Mouse (Mus musculus) monocyte, adult 2 months (primary cell): ENCODE data around the gene Pramef20.
"Not testable (repeated sequence)": the region's sequence is repeated elsewhere in the genome, so short reads cannot be mapped to it uniquely, and the experiment has no call there.

ENCODE experiments used
- DNase-seq, 2 experiments: peaks; one replicate each; pipeline ENCODE4 v3.0.0; 2022; ENCODE audit warnings: low spot score in 2 of 2, low read depth in 1 of 2

Pramef20 gene

DNA sequence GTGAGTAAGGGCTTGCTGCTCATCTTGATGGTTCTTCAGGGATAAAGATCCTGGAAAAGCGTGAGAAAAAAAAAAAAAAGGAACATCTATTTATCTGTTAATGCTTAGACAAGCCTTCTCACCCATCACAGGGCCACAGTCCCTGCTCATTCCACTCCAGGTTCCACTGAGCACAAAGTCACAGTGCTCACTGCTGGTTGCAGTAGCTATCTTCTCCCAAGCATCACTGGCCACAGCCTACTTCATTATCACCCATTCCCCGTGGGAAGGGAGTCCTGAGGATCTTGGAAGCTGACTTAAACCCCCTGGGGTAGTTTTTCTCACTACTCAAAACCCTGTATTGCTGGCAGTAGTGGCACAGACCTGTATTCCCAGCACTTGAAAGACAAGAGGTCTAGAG is at the start of gene Pramef20:
TSS of gene Pramef20 (minus strand) at position 23 of the 400 bp plus-strand sequence.
- no peak for DNase-seq

DNA sequence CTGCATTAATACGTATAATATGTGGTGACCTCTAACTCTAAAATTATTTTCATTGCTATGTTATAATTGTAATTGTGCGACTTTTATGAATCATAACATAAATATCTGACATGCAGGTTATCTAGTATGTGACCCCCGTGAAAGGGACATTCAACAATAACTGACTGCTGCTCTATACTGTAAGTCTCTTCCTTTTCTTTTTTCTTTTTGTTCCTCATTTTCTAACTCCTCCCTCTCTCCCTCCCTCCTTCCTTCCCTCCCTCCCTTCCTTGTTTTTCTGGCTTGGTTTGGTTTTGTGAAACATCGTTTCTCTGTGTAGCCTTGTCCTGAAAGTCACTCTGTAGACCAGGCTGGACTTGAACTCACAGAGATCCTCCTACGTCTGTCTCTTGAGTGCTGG is 46.9 kb upstream of the Pramef20 start:
- DNase-seq: no peak

DNA sequence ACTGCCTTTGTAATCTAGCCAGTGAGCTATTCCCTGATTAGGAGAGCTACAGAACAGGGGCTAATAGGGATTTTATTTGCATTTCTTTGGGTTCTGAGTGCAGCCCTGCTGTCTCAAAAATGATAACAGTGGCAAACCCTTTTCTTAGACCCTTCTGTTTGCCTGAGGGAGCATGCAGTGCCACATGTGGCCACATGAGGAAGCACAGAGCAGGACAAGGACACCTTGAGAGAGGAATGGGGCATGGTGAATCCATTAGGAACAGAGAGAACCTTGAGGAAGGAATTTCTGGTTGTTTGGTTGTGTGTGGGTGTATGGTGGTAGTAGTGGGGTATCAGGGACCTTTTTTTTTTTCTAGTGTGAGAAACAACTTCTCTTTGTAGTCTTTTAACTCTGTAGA is 42.9 kb upstream of the Pramef20 start:
- no peak for DNase-seq

DNA sequence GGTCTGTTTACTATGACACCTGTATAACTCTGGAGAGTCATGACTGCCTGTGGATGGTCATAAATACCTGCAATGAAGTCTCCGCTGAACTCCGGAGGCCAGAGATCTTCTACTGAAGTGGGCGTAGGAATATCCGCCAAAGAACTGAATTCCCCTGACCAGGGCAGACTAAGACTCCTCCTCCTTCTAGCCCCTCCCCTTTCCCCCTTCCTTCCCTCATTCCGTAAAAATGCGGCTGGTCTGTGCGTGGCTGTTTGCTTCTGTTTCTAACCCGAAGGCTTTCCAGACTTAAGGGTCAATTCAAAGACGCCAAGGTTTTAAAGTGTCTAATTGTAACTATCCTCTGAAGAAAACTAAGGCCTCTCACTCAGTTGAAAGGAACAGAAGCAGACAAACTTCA is 30.6 kb upstream of the Pramef20 start, which contains the start of gene Pramef12:
TSS of gene Pramef12 (minus strand) at position 175 of the 400 bp plus-strand sequence.
- no peak for DNase-seq

DNA sequence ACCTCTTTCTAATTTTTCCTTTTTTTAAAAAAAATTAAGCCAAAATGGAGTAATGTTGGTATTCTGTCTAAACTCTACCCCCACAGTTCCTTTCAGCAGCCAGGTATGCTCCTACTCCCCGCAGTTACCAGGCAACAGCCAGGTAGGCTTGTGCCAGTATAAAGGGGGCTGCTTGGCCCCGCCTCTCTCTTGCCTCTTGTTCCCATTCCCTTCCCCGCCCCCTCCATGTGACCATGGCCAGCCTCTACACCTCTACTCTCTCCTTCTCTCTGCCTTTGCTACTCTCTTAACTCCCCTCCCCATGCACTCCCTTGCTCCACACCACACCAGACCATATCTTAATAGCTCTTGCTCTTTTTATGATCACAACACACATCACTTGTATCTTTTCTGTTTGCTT is 28.5 kb upstream of the Pramef20 start:
- no peak for DNase-seq

DNA sequence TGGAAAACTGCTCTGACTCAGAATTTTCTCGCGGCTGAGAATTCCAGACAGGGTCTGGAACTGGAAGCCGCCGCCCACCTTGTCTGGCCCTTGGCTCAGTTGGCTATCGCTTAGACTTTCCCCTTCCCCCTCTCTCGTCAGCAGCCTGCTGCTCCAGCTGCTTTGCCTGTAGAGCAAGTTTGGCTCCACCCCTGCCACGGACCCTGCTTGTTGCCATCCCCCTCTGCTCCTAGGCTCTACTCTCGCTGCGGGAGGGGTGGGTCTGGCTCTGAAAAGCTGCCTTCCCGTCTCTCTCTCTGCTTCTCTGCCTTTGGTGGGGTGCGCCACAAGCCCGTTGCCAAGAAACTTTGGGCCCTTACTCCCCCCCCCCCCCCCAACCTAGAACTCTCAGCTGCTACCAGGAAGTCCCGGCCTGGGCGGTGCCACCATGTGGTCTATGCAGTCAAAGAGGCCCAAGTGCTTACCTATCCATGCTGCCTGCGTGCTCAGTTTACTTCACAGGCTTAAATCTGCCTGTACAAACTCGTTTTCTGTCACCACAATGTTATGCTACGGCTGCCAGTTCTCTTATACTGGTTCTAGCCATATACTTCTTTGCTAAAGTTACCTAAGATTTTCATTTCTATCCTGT is 26.8 kb upstream of the Pramef20 start:
- DNase-seq: no peak

DNA sequence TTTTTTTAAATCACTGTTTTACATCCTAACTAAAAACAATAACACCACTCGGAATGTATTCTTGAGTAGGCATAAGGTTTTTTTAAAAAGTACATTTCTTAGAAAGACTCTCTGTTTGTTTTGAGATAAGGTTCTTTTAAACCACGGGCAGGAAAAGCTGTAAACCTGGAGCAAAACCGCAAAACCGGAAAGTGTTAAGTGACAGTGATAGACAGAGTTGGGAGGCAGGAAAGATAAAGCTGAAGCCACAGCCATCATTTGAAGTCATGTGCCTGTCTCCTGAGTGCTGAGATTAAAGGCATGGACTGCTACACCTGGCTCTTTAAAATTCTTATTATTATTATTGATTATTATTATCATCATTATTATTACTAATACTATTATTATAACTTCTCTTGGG is 25.0 kb upstream of the Pramef20 start:
- DNase-seq: no peak

DNA sequence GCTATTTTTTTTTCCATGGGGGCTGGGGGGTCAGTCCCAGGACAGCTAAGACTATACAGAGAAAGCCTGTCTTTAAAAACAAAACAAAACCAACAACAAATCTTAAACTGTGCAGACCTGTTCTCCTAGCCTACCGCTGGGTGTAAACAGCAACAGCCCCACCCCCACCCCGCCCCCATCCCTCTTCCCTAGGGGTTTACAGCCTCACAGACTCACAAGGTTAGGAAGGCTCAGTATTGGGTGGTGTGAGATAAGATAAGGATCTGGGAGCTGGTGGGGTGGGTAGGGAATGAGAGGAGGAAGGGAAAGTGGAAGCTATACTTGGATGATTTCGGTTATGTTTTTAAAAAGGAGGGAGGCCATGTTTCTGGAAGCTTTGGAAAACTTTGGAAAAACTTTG is 18.6 kb upstream of the Pramef20 start:
- no peak for DNase-seq

DNA sequence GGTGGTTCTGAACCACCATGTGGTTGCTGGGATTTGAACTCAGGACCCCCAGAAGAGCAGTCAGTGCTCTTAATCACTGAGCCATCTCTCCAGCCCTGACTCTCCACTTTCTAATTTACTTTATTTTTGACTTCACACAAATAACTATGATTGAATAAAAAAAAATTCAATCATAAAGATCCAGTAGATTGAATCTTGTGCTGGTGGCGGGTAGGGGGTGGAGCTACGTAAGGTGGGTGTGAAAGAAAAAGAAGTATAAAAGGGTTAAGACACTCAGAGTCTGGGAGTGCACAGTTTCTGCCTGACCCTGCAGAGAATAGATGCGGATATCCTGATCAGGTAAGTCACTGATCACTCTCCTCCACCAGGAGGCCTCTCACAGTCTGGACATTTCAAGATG is 20.1 kb downstream of the Pramef20 start, which contains the start of gene Gm13119:
TSS of gene Gm13119 (plus strand) at position 301 of the 400 bp plus-strand sequence.
- not testable (repeated sequence) for DNase-seq

DNA sequence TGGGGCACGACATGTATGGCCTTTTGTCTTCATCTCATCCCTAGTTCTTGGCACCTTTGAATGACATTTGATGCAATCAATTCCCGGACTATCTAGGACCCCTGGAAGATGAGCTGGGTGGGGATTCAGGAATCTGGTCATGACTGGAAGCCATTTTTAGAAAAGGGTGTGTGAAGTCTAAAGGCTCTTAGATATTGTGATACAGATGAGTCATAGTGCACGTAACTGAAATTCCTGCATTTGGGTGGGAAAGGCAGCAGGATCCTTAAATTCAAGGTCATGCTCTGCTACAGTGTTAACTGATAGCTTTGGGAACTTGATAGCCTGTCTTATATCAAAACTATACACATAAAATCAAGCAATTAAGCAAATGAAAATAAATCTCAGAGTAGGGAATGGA is 41.9 kb downstream of the Pramef20 start:
- not testable (repeated sequence) for DNase-seq

DNA sequence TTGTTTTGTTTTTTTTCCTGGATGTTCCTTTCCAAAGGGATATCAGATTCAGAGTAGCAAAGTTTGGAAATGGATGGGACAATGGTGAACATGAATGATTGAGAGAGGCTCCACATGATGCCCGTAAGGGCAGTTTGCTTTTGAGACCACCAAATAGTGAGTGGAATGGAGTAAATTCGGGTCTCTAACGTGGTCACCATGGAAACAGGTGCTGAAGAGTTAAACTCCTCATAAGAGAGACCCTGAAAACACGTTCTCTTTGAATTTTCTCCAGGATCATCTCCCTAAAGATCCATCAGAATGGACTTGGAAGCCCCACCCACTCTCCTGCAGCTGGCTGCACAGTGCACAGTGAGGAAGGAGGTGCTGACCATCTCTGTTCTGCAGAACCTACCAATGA is 47.8 kb downstream of the Pramef20 start, which contains the start of gene Gm13128:
TSS of gene Gm13128 (plus strand) at position 301 of the 400 bp plus-strand sequence.
- DNase-seq: not testable (repeated sequence)
